ENCODE assay signal across 11 mouse cellular contexts in the genomic region with DNA sequence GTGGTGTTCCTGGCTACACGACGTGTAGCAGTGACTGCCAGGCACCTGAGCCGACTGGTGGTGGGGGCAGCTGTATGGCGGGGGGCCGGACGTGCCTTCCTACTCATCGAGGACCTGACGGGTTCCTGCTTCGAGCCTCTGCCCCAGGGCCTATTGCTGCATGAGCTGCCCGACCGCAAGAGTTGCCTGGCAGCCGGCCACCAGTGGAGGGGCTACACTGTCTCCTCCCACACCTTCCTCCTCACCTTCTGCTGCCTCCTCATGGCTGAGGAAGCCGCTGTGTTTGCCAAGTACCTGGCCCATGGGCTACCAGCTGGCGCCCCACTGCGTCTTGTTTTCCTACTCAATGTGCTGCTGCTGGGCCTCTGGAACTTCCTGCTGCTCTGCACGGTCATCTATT. TPM values are rescaled to one million over a fixed set of nuclear protein-coding genes. Genes with fewer than 3 reads are reported as not detected.
DNase-seq lines count a peak whose midpoint lies in the region; ATAC-seq and TF ChIP-seq lines count a peak whose summit lies in the region.
"Had no signal": no experiment of that assay in that cellular context is flagged by ENCODE, and none has a peak within 500 bp of the region (broad histone marks: within the 10 kb centered on the region; RNA-seq: fewer than 3 reads in every experiment).

No protein-coding gene starts in this region.

- H3K9ac ChIP-seq in embryonic facial prominence, embryonic 15.5 days: no peak overlapping the region
- H3K9ac ChIP-seq in heart, postnatal 0 days (replicated peaks; ENCODE audit: low read depth, low read length): peak overlapping the region; percentile 61; the same call in 1 of the 2 replicates
- no peak overlapping the region for H3K9ac ChIP-seq in intestine, postnatal 0 days (ENCODE audit: low read depth, low read length)
- H3K9ac ChIP-seq in neural tube, embryonic 15.5 days (replicated peaks): no peak overlapping the region
- H3K9ac ChIP-seq: hindbrain, embryonic 14.5 days; neural tube, embryonic 12.5 days had no signal

- H3K36me3 ChIP-seq in embryonic facial prominence, embryonic 15.5 days: peaks cover 17% of the 10 kb centered on the region; the same call in 1 of the 2 replicates
- H3K36me3 ChIP-seq in heart, postnatal 0 days (replicated peaks; ENCODE audit: control insufficient read depth, insufficient read depth, low read length): peaks cover 18% of the 10 kb centered on the region
- peaks cover 15% of the 10 kb centered on the region; the same call in 1 of the 2 replicates for H3K36me3 ChIP-seq in intestine, postnatal 0 days (ENCODE audit: control insufficient read depth, insufficient read depth)
- H3K36me3 ChIP-seq in neural tube, embryonic 15.5 days: peaks cover 14% of the 10 kb centered on the region

- H3K4me2 ChIP-seq in embryonic facial prominence, embryonic 15.5 days (replicated peaks): no peak overlapping the region; the same call in 1 of the 2 replicates
- H3K4me2 ChIP-seq in heart, postnatal 0 days (ENCODE audit: low read depth, low read length): peak overlapping the region; percentile 56
- no peak overlapping the region for H3K4me2 ChIP-seq in intestine, postnatal 0 days (replicated peaks; ENCODE audit: low read depth)
- no peak overlapping the region for H3K4me2 ChIP-seq in neural tube, embryonic 15.5 days
- H3K4me2 ChIP-seq: hindbrain, embryonic 14.5 days; liver, embryonic 13.5 days; neural tube, embryonic 12.5 days had no signal

- TF ChIP-seq CTCF in heart, postnatal 0 days (IDR thresholded peaks at IDR 0.05; ENCODE audit: low read depth): no peak
- TF ChIP-seq CTCF in intestine, postnatal 0 days (IDR thresholded peaks at IDR 0.05; ENCODE audit: low read depth): no peak

- no peak for ATAC-seq in embryonic facial prominence, embryonic 15.5 days (ENCODE audit: insufficient number of reproducible peaks, low FRiP score, low TSS enrichment, low read depth)
- no peak for ATAC-seq in heart, postnatal 0 days (ENCODE audit: insufficient read depth, low read depth)
- ATAC-seq in intestine, postnatal 0 days: no peak
- ATAC-seq in neural tube, embryonic 15.5 days (ENCODE audit: low FRiP score): no peak

- 0 out of 2 replicates have a peak, but pooled peaks cover 19% of the 10 kb centered on the region for H3K4me1 ChIP-seq in embryonic facial prominence, embryonic 15.5 days
- H3K4me1 ChIP-seq in heart, postnatal 0 days (ENCODE audit: control insufficient read depth, insufficient read depth): peaks cover 20% of the 10 kb centered on the region; the same call in 1 of the 2 replicates
- 0 out of 2 replicates have a peak, but pooled peaks cover 4% of the 10 kb centered on the region for H3K4me1 ChIP-seq in intestine, postnatal 0 days (replicated peaks; ENCODE audit: control insufficient read depth, insufficient read depth, low read length)
- H3K4me1 ChIP-seq in neural tube, embryonic 15.5 days: peaks cover 18% of the 10 kb centered on the region
- H3K4me1 ChIP-seq: neural tube, embryonic 12.5 days had no signal

- DNase-seq in layer of hippocampus, adult 11-12 months (ENCODE audit: low spot score): peak; percentile 55
- DNase-seq in layer of hippocampus, postnatal 36 days: no peak
- DNase-seq in heart, postnatal 0 days (ENCODE audit: low spot score): no peak
- DNase-seq in lung, postnatal 25 days (ENCODE audit: low spot score): peak; percentile 55
- DNase-seq in thymus, postnatal 4 days: no peak
- DNase-seq: liver, embryonic 13.5 days had no signal

- peak overlapping the region; percentile 23; the same call in 1 of the 2 replicates for H3K4me3 ChIP-seq in embryonic facial prominence, embryonic 15.5 days (replicated peaks)
- H3K4me3 ChIP-seq in heart, postnatal 0 days (ENCODE audit: low read depth, low read length): peak overlapping the region; percentile 43; the same call in 1 of the 2 replicates
- H3K4me3 ChIP-seq in intestine, postnatal 0 days (ENCODE audit: low read depth, low read length): no peak overlapping the region
- H3K4me3 ChIP-seq in neural tube, embryonic 15.5 days (replicated peaks): no peak overlapping the region
- H3K4me3 ChIP-seq: liver, embryonic 13.5 days; neural tube, embryonic 12.5 days had no signal

- no peaks in the 10 kb centered on the region for H3K27me3 ChIP-seq in embryonic facial prominence, embryonic 15.5 days
- no peaks in the 10 kb centered on the region for H3K27me3 ChIP-seq in heart, postnatal 0 days (ENCODE audit: control insufficient read depth, insufficient read depth, low read length)
- no peaks in the 10 kb centered on the region for H3K27me3 ChIP-seq in intestine, postnatal 0 days (replicated peaks; ENCODE audit: control insufficient read depth, insufficient read depth, low read length)
- H3K27me3 ChIP-seq in neural tube, embryonic 15.5 days (replicated peaks): no peaks in the 10 kb centered on the region
- H3K27me3 ChIP-seq: liver, embryonic 13.5 days; neural tube, embryonic 12.5 days had no signal

- no peak overlapping the region for H3K27ac ChIP-seq in embryonic facial prominence, embryonic 15.5 days (replicated peaks)
- peak overlapping the region; percentile 94 for H3K27ac ChIP-seq in heart, postnatal 0 days (ENCODE audit: low read depth)
- no peak overlapping the region for H3K27ac ChIP-seq in intestine, postnatal 0 days (ENCODE audit: low read depth, low read length)
- H3K27ac ChIP-seq in neural tube, embryonic 15.5 days (replicated peaks): no peak overlapping the region
- H3K27ac ChIP-seq: hindbrain, embryonic 14.5 days; liver, embryonic 13.5 days; neural tube, embryonic 12.5 days had no signal

- no peaks in the 10 kb centered on the region for H3K9me3 ChIP-seq in embryonic facial prominence, embryonic 15.5 days (replicated peaks)
- no peaks in the 10 kb centered on the region for H3K9me3 ChIP-seq in heart, postnatal 0 days (replicated peaks; ENCODE audit: control insufficient read depth, low read length)
- H3K9me3 ChIP-seq in intestine, postnatal 0 days (ENCODE audit: control insufficient read depth): no peaks in the 10 kb centered on the region
- H3K9me3 ChIP-seq in neural tube, embryonic 15.5 days (replicated peaks): no peaks in the 10 kb centered on the region
- H3K9me3 ChIP-seq: liver, embryonic 13.5 days; neural tube, embryonic 12.5 days had no signal

- WGBS in embryonic facial prominence, embryonic 15.5 days: 57% methylated on average over 16 of the region's 16 CpGs
- WGBS in heart, postnatal 0 days: 52% methylated on average over 16 of the region's 16 CpGs
- 77% methylated on average over 16 of the region's 16 CpGs for WGBS in intestine, postnatal 0 days
- 83% methylated on average over 16 of the region's 16 CpGs for WGBS in neural tube, embryonic 15.5 days

- TF ChIP-seq EP300 in heart, postnatal 0 days (IDR thresholded peaks at IDR 0.05; ENCODE audit: low read depth): no peak

RNA-seq across cellular contexts. Expression of a gene that starts 1.0 kb away (rescaled TPM):
- not detected for total RNA-seq in layer of hippocampus, postnatal 36 days (2021)
- polyA plus RNA-seq in embryonic facial prominence, embryonic 15.5 days (2015; fragmentation: Nextera tagmentation; extraction: Ambion mirVana): 24.8 and 29.7 TPM in 2 replicates
- total RNA-seq in heart, postnatal 0 days (2014; rRNA removed; ENCODE audit: low replicate concordance): 212 and 277 TPM in 2 replicates
- 181 and 195 TPM in 2 replicates for polyA plus RNA-seq in heart, postnatal 0 days (2015; fragmentation: Nextera tagmentation; extraction: Ambion mirVana)
- 0.48 and 0.52 TPM in 2 replicates for polyA plus RNA-seq in intestine, postnatal 0 days (2015; fragmentation: Nextera tagmentation; extraction: Ambion mirVana)
- 1.6 and 2.0 TPM in 2 replicates for polyA plus RNA-seq in neural tube, embryonic 15.5 days (2015; fragmentation: Nextera tagmentation; extraction: Ambion mirVana)

RNA-seq across cellular contexts. Expression of a gene that starts 1.5 kb away (rescaled TPM):
- total RNA-seq in layer of hippocampus, postnatal 36 days (2021): 10 to 100 TPM; 50.3 to 50.4 TPM
- polyA plus RNA-seq in embryonic facial prominence, embryonic 15.5 days (2015; fragmentation: Nextera tagmentation; extraction: Ambion mirVana): 129 and 134 TPM in 2 replicates
- total RNA-seq in heart, postnatal 0 days (2014; rRNA removed; ENCODE audit: low replicate concordance): 145 and 181 TPM in 2 replicates
- polyA plus RNA-seq in heart, postnatal 0 days (2015; fragmentation: Nextera tagmentation; extraction: Ambion mirVana): 250 and 254 TPM in 2 replicates
- polyA plus RNA-seq in intestine, postnatal 0 days (2015; fragmentation: Nextera tagmentation; extraction: Ambion mirVana): 283 and 287 TPM in 2 replicates
- polyA plus RNA-seq in neural tube, embryonic 15.5 days (2015; fragmentation: Nextera tagmentation; extraction: Ambion mirVana): 214 and 228 TPM in 2 replicates

RNA-seq across cellular contexts. Expression of a gene that starts 8.7 kb away (rescaled TPM):
- total RNA-seq in layer of hippocampus, postnatal 36 days (2021): 10 to 100 TPM; 46.1 to 50.7 TPM
- 9.7 and 11.6 TPM in 2 replicates for polyA plus RNA-seq in embryonic facial prominence, embryonic 15.5 days (2015; fragmentation: Nextera tagmentation; extraction: Ambion mirVana)
- 36.1 and 37.6 TPM in 2 replicates for total RNA-seq in heart, postnatal 0 days (2014; rRNA removed; ENCODE audit: low replicate concordance)
- polyA plus RNA-seq in heart, postnatal 0 days (2015; fragmentation: Nextera tagmentation; extraction: Ambion mirVana): 52.9 and 54.1 TPM in 2 replicates
- polyA plus RNA-seq in intestine, postnatal 0 days (2015; fragmentation: Nextera tagmentation; extraction: Ambion mirVana): 21.6 TPM in 2 replicates
- 49.3 and 56.2 TPM in 2 replicates for polyA plus RNA-seq in neural tube, embryonic 15.5 days (2015; fragmentation: Nextera tagmentation; extraction: Ambion mirVana)

RNA-seq across cellular contexts. Expression of a gene that starts 14.5 kb away (rescaled TPM):
- 10 to 100 TPM; 43.2 to 44.6 TPM for total RNA-seq in layer of hippocampus, postnatal 36 days (2021)
- 238 and 259 TPM in 2 replicates for polyA plus RNA-seq in embryonic facial prominence, embryonic 15.5 days (2015; fragmentation: Nextera tagmentation; extraction: Ambion mirVana)
- total RNA-seq in heart, postnatal 0 days (2014; rRNA removed; ENCODE audit: low replicate concordance): 35.3 and 352 TPM in 2 replicates
- 220 and 234 TPM in 2 replicates for polyA plus RNA-seq in heart, postnatal 0 days (2015; fragmentation: Nextera tagmentation; extraction: Ambion mirVana)
- 481 and 514 TPM in 2 replicates for polyA plus RNA-seq in intestine, postnatal 0 days (2015; fragmentation: Nextera tagmentation; extraction: Ambion mirVana)
- polyA plus RNA-seq in neural tube, embryonic 15.5 days (2015; fragmentation: Nextera tagmentation; extraction: Ambion mirVana): 186 and 246 TPM in 2 replicates

RNA-seq across cellular contexts. Expression of a gene that starts 15.1 kb away (rescaled TPM):
- 10 to 100 TPM; 29.5 to 41.0 TPM for total RNA-seq in layer of hippocampus, postnatal 36 days (2021)
- 17.9 and 18.1 TPM in 2 replicates for polyA plus RNA-seq in embryonic facial prominence, embryonic 15.5 days (2015; fragmentation: Nextera tagmentation; extraction: Ambion mirVana)
- total RNA-seq in heart, postnatal 0 days (2014; rRNA removed; ENCODE audit: low replicate concordance): 15.0 and 20.1 TPM in 2 replicates
- 10.3 and 13.6 TPM in 2 replicates for polyA plus RNA-seq in heart, postnatal 0 days (2015; fragmentation: Nextera tagmentation; extraction: Ambion mirVana)
- 18.2 and 24.0 TPM in 2 replicates for polyA plus RNA-seq in intestine, postnatal 0 days (2015; fragmentation: Nextera tagmentation; extraction: Ambion mirVana)
- polyA plus RNA-seq in neural tube, embryonic 15.5 days (2015; fragmentation: Nextera tagmentation; extraction: Ambion mirVana): 20.4 and 22.0 TPM in 2 replicates

Comparison
In these comparisons a context has a peak if more than half of its experiments do, and no peak if none do; other contexts are left out.
1. DNase-seq: peak in layer of hippocampus, adult 11-12 months (single experiment) and lung, postnatal 25 days (single experiment); none in layer of hippocampus, postnatal 36 days (0 of 2), heart, postnatal 0 days (single experiment) and thymus, postnatal 4 days (single experiment).
2. H3K4me3 ChIP-seq: peak in embryonic facial prominence, embryonic 15.5 days (single experiment) and heart, postnatal 0 days (single experiment); none in intestine, postnatal 0 days (single experiment) and neural tube, embryonic 15.5 days (single experiment).